In genomic region chr12:3425375-3426341, GRCm38 (mm10) we compare ENCODE assay signal across 8 mouse cellular contexts. TPM values are rescaled to one million over a fixed set of nuclear protein-coding genes. Genes with fewer than 3 reads are reported as not detected.
DNase-seq lines count a peak whose midpoint lies in the region; ATAC-seq and TF ChIP-seq lines count a peak whose summit lies in the region.

No protein-coding gene starts in this region.

- H3K4me1 ChIP-seq in limb, embryonic 13.5 days: peaks cover 22% of the 10 kb centered on the region
- H3K4me1 ChIP-seq in midbrain, postnatal 0 days (ENCODE audit: insufficient read depth, low read length): peaks cover 5% of the 10 kb centered on the region; the same call in 1 of the 2 replicates

- H3K4me3 ChIP-seq in limb, embryonic 13.5 days: peak overlapping the region; percentile 98
- peak overlapping the region; percentile 95 for H3K4me3 ChIP-seq in midbrain, postnatal 0 days (ENCODE audit: low read depth, low read length)

- H3K4me2 ChIP-seq in limb, embryonic 13.5 days (replicated peaks): peak overlapping the region; percentile 66
- H3K4me2 ChIP-seq in midbrain, postnatal 0 days (ENCODE audit: low read depth, low read length, poor library complexity, severe bottlenecking): peak overlapping the region; percentile 51

- H3K9me3 ChIP-seq in limb, embryonic 13.5 days: no peaks in the 10 kb centered on the region
- H3K9me3 ChIP-seq in midbrain, postnatal 0 days (ENCODE audit: low read length): no peaks in the 10 kb centered on the region

- peak overlapping the region; percentile 96; the same call in 1 of the 2 replicates for H3K27ac ChIP-seq in limb, embryonic 13.5 days
- peak overlapping the region; percentile 67 for H3K27ac ChIP-seq in midbrain, postnatal 0 days (ENCODE audit: low read depth, low read length)

- peak; percentile 26; the same call in 1 of the 2 replicates for ATAC-seq in limb, embryonic 13.5 days (ENCODE audit: low FRiP score, low read depth)
- peak; percentile 62; the same call in 1 of the 2 replicates for ATAC-seq in midbrain, postnatal 0 days (ENCODE audit: low FRiP score)

- H3K9ac ChIP-seq in limb, embryonic 13.5 days: peak overlapping the region; percentile 54
- H3K9ac ChIP-seq in midbrain, postnatal 0 days (replicated peaks; ENCODE audit: low read length, poor library complexity, severe bottlenecking): no peak overlapping the region

- peaks cover 20% of the 10 kb centered on the region for H3K36me3 ChIP-seq in limb, embryonic 13.5 days
- H3K36me3 ChIP-seq in midbrain, postnatal 0 days (ENCODE audit: insufficient read depth, low read length): no peaks in the 10 kb centered on the region

- peak; percentile 36 for DNase-seq in gastrocnemius, adult 18-20 months (ENCODE audit: low spot score)
- no peak for DNase-seq in gastrocnemius, postnatal 10 days
- DNase-seq in MEL-GATA-1-ER (ENCODE audit: extremely low read depth, low read depth): peak; percentile 43
- DNase-seq in embryo, embryonic 11.5 days (ENCODE audit: low read depth, low spot score): peak; percentile 8
- peak; percentile 21 for DNase-seq in heart, postnatal 4 days
- peak; percentile 61 for DNase-seq in midbrain, postnatal 0 days (ENCODE audit: low spot score)
- no peak for DNase-seq in frontal cortex, postnatal 25 days (ENCODE audit: low spot score in 2 of 2)

- peak; percentile 72 for TF ChIP-seq CTCF in midbrain, postnatal 0 days (IDR thresholded peaks at IDR 0.05)

- WGBS in limb, embryonic 13.5 days: 46% methylated on average over 15 of the region's 15 CpGs
- 46% methylated on average over 15 of the region's 15 CpGs for WGBS in midbrain, postnatal 0 days

- no peaks in the 10 kb centered on the region for H3K27me3 ChIP-seq in limb, embryonic 13.5 days
- no peaks in the 10 kb centered on the region for H3K27me3 ChIP-seq in midbrain, postnatal 0 days (ENCODE audit: insufficient read depth, low read length)

RNA-seq across cellular contexts. Expression of gene Asxl2, which starts 1.0 kb away (rescaled TPM):
- total RNA-seq in gastrocnemius, adult 18-20 months (2021): 10 to 100 TPM; 15.2 to 17.1 TPM
- total RNA-seq in gastrocnemius, postnatal 10 days (2021): 10 to 100 TPM; 19.4 to 22.7 TPM
- total RNA-seq in heart, postnatal 4 days (2021): 10 to 100 TPM; 33.9 to 39.0 TPM
- polyA plus RNA-seq in limb, embryonic 13.5 days (2015; fragmentation: Nextera tagmentation; extraction: Ambion mirVana): 16.8 and 18.6 TPM in 2 replicates
- 16.0 and 16.7 TPM in 2 replicates for total RNA-seq in midbrain, postnatal 0 days (2014; rRNA removed)
- 6.7 and 9.5 TPM in 2 replicates for polyA plus RNA-seq in midbrain, postnatal 0 days (2015; fragmentation: Nextera tagmentation; extraction: Ambion mirVana)

Comparison
In these comparisons a context has a peak if more than half of its experiments do, and no peak if none do; other contexts are left out.
1. DNase-seq: peak in gastrocnemius, adult 18-20 months (single experiment), MEL-GATA-1-ER (single experiment), embryo, embryonic 11.5 days (single experiment), heart, postnatal 4 days (single experiment) and midbrain, postnatal 0 days (single experiment); none in gastrocnemius, postnatal 10 days (single experiment) and frontal cortex, postnatal 25 days (0 of 2).